Mouse (Mus musculus): Measurements from ENCODE around the gene 3110082I17Rik.
"Not testable (repeated sequence)": the region's sequence is repeated elsewhere in the genome, so short reads cannot be mapped to it uniquely, and the experiment has no call there.

Gene 3110082I17Rik

DNA sequence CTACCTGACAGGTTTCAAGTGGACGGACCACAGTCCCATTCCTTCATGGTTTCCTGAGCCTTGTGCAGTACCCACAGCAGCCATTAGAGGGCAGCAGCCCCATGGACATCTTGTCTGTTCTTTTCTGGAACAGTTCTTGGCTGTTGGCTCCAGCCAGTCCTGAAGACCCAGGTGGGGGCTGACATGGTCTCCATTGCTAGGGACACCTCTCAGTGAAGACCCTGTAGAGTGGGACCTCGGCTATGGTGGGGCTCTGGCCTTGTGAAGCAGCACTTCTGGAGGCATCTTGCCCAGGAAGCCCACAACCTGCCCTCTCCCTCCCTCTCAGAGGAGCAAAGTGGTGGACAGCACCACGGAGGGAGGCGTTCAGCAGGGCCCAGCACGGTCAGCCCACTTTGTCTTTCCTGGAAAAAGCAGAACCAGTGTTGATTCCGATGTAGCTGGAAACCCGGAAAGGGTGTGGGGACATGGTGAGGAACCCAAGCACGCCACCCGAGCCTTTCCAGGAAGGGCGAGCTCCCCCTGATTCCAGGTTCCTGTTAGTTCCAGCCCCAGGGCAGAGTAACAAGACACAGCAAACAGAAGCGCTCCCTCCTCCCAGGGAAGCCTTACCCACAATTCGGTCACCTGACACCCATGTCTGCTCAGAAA lies 95.9 kb downstream of the 3110082I17Rik start:
- intact Hi-C loops (cut with DNase I): loop anchor here (1.0 to 5.0 kb wide), 3 partner anchors 34 to 143 kb away; no protein-coding TSS in a partner anchor

GRCm38 (mm10) chr5:139363858-139364257 lies 96.5 kb downstream of the 3110082I17Rik start:
- intact Hi-C loops (cut with DNase I): loop anchor here (1.0 to 5.0 kb wide), 3 partner anchors 34 to 143 kb away; no protein-coding TSS in a partner anchor

DNA sequence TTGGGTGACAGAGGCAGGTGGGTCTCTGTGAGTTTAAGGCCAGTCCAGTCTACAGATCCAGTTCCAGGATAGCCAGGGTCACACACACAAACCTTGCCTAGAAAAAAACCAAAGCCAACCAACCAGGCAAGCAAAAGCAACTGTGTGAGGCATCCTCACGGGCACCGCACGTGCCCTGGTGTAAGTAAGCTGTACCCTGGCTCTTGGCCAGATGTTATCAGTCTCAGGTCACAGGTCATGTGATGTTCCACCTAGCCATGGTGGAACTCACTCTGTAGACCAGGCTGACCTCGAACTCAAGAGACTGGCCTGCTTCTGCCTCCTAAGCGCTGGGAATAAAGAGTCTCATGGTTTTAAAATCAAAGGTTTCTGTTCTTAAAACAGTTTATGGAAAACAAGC lies 101.1 kb downstream of the 3110082I17Rik start:
- intact Hi-C loops (cut with DNase I): no loop called here

GRCm38 (mm10) chr5:139358653-139359052 lies 101.7 kb downstream of the 3110082I17Rik start:
- intact Hi-C loops (cut with DNase I): no loop called here

- intact Hi-C loops (cut with DNase I): loop anchor here (2.0 kb wide), 1 partner anchor 23 kb away; no protein-coding TSS in a partner anchor
Measured at GRCm38 (mm10) chr5:139355235-139355772, 105.0 kb downstream of the 3110082I17Rik start.

- intact Hi-C loops (cut with DNase I): loop anchor here (2.0 kb wide), 1 partner anchor 21 kb away; no protein-coding TSS in a partner anchor
Measured at GRCm38 (mm10) chr5:139353946-139354345, 106.4 kb downstream of the 3110082I17Rik start.

DNA sequence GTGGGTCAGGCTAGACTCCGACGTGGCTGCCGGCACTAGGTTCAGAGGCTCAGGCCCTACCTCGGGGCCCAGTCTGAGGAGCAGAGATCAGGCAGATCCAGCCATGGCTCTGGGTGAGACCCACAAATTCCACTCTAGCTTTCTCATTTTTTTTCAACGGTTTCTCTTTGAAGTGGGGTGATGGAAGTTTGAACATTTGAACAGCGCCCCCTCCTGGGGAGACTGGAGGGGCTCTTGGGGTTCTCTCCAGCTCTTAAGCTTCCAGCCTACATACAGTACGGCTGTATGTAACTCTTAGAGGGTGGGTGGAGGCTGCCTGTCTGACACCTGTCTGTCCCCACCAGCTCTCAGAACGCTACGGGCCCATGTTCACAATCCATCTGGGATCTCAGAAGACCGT lies 106.8 kb downstream of the 3110082I17Rik start:
- intact Hi-C loops (cut with DNase I): no loop called here

DNA sequence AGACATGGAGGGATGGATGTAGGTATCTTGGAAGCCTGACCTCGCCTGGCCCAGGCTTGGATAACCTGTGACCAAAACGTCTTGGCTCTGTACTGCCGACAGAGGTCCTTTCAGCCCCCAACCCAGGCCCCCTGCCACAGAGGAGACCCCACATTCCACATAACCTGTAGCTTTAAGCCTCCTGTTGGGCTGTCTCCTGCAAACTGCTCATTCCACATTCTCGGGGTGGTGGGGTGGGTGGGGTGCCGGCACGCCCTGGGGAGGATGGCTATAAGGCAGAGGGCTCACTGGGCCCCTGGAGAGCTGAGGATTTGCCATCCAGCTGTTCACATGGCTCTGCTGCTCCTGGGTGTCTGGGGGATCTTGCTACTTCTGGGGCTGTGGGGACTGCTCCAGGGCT lies 108.0 kb downstream of the 3110082I17Rik start, which contains the start of gene Cyp2w1:
Gene Cyp2w1, plus strand, starts transcription at position 301 of the 400 bp plus-strand sequence.
- intact Hi-C loops (cut with DNase I): no loop called here

DNA sequence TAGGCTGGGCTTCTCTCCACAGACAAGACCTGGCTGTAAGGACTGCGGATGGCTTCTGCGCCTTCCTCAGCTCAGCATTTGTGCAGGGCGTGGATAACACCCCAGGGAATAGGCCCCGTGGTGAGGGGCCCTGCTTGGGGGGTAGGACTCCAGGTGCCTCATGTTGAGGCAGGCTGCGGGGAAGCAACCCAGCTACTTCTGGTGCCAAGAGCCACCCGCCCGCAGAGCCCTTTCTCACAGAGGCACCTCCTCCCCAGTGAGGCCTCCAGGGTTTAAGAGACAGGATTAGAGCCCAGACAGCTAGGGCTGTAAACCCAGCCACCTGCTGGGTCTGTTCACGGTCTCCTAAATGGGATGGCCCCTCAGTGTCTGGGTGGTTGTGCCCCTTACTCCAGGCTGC lies 108.7 kb downstream of the 3110082I17Rik start:
- intact Hi-C loops (cut with DNase I): no loop called here

GRCm38 (mm10) chr5:139351134-139351533 lies 109.2 kb downstream of the 3110082I17Rik start, which contains the start of gene Cox19:
Gene Cox19, minus strand, starts transcription at chr5:139351418.
- intact Hi-C loops (cut with DNase I): no loop called here

GRCm38 (mm10) chr5:139349713-139350112 lies 110.6 kb downstream of the 3110082I17Rik start:
- intact Hi-C loops (cut with DNase I): no loop called here

GRCm38 (mm10) chr5:139347225-139347624 lies 113.1 kb downstream of the 3110082I17Rik start:
- intact Hi-C loops (cut with DNase I): no loop called here

DNA sequence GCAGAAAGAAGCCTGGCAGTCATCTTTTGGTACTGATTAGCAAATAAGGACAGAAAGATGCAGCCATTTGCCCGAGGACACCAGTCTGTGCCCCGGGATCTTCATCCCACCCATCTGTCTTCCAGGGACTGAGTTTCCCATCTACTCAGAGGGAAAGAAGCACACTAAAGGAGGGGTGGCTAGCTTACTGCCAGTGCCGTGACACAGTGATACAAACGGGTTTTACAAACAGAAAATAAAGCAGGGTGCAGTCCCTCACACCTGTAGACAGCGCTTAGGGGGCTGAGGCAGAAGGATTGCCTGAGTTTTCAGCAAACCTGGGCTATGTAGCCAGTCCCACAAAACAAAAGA lies 115.0 kb downstream of the 3110082I17Rik start:
- intact Hi-C loops (cut with DNase I): no loop called here

- intact Hi-C loops (cut with DNase I): no loop called here
Measured at GRCm38 (mm10) chr5:139344687-139345363, 115.5 kb downstream of the 3110082I17Rik start.

DNA sequence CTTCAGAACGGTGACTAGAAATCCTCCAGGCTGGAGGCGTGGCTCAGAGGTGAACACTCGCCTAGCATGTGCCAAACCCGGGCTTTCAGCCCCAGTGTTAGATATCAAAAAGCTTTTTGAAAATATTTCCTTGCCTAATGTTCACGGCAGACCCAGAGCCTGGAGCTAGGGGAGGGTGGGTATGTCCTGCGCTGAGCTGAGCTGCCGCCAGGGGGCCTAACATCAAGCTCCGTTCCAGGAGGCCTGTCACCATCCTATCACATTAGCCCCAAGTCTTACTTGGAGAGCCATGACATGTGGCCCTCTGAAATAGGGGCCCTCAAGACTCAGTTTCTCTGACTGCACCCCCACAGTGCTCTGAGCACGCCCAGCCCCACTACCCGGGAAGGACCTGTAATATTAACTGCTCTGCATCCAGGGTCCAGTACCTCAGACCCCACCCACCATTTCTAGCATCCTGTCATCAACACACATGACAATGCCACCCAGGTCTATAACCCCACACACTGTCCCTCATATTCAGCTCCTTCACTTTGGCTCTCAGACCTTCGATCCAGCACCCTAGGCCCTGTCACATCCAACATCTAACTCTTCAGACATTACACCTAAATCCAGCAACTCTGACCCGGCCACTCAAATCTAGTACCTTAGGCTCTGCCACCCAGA lies 116.2 kb downstream of the 3110082I17Rik start:
- intact Hi-C loops (cut with DNase I): no loop called here

- intact Hi-C loops (cut with DNase I): no loop called here
Measured at GRCm38 (mm10) chr5:139338891-139339290, 121.4 kb downstream of the 3110082I17Rik start.

DNA sequence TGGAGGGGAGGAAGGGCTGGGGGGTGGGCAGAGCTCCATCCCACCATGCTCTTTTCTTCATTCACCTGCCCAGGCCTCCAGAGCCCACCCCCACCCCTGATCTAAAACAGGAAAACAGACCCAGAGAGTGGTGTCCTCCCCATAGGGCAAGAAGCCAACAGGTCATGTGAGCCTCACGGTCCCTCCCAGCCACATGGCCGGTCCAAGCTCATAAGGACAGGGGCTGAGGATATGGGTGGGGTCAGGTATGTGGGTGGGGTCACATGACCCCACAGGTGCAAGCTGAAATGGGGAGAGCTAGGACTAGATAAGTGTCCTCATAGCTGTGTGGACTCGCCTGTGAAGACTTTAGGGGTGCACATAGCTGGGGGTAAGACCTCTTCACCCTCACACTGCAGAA lies 121.9 kb downstream of the 3110082I17Rik start:
- intact Hi-C loops (cut with DNase I): no loop called here

- intact Hi-C loops (cut with DNase I): no loop called here
Measured at GRCm38 (mm10) chr5:139337826-139338370, 122.4 kb downstream of the 3110082I17Rik start.

- intact Hi-C loops (cut with DNase I): no loop called here
Measured at GRCm38 (mm10) chr5:139335634-139336033, 124.7 kb downstream of the 3110082I17Rik start.

DNA sequence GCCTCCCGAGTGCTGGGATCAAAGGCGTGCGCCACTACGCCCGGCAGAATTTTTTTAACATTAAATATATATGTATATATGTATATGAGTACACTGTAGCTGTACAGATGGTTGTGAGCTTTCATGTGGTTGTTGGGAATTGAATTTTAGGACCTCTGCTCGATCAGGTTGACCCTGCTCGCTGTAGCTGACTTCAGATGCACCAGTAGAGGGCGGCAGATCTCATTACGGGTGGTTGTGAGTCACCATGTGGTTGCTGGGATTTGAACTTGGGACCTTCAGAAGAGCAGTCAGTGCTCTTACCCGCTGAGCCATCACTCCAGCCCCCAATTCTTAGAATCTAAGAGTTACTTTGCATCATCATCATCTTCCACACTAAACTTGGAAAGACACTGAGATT lies 125.9 kb downstream of the 3110082I17Rik start:
- intact Hi-C loops (cut with DNase I): not testable (repeated sequence)

DNA sequence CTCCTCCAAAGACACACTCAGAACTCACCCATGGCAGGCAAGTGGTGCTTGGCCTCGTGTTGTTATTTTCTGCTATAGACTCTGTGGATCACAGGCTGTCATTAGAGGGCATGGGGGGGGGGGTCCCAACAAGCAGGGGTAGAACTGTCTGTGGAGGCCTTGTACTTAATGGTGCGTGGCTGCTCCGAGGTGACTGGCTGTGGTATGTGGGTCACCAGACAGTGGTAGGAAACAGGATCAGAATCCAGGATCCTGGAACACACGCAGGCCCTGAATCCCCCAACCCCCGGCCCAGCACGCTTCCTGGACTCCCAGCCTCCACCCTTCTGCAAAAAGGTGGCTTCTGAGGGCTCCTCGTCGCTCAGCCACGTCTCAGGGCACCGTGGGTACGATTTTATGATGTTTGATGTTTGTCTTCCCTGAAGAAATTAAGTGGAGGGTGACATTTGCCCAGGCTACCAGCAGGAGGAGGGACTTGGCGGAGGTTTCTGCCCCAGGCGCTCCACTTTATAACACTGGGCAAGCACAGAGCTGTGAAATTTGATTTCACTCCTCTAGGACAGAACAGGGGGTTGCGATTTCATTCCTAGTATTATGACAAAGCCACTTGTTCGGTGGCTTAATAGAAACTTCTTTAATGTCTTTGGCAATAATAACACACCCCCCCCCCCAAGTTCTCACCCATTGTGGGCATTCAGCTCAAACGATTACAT lies 126.9 kb downstream of the 3110082I17Rik start:
- intact Hi-C loops (cut with DNase I): loop anchor here (2.0 kb wide), 1 partner anchor 21 kb away; no protein-coding TSS in a partner anchor
